Mouse (Mus musculus) A20 (cell line): ENCODE results near the gene Ppia.
"Not testable (repeated sequence)": the region's sequence is repeated elsewhere in the genome, so short reads cannot be mapped to it uniquely, and the experiment has no call there.

ENCODE experiments used
- DNase-seq: peaks from one replicate; pipeline ENCODE4 v3.0.0-alpha.2; 2011; ENCODE audit warnings: low read depth, low spot score

Gene Ppia

DNA sequence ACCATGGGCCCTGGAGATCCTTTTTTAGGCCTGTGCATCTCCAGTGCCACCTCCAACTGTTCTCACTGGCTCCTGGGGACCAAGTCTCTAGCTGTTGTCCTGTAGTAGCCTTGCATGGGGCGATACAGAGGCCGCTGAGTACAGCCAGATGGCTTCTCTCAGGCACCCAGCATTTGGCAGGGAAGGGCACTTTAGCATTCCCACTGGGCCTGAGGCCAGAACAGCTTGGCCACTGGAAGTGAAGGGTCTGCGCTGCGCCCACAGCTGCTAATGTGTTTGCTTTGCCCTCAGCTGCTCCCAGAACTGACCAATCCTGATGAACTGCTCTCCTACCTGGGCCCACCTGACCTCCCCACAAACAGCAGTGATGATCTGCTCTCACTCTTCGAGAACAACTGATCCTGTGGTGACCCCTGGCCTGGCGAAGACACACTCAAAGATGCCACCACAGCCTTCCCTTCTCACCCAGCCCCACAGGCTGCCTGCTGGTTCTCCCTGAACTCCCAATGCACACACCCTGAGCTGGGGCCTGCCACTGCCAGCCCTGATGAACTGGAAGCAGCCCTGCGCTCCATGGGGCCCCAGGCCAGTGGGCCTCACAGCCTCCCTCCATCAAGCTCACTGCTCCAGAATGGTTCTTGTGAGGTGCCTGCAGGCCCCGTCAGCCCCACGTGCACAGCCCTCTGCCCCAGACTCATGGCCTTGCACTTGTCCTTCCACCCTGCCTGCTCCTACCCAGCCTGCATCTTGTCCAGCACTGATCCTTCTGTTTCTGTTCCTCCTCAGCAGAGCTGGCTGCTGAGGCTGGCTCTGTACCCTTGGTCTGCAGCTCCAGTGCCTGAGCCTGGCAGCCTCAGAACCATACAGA, 10.3 kb upstream of the Ppia start:
- DNase-seq: no peak

- no peak for DNase-seq
Observed at GRCm38 (mm10) chr11:6405591-6406081, 9.6 kb upstream of the Ppia start.

GRCm38 (mm10) chr11:6406251-6407161, 8.7 kb upstream of the Ppia start:
- DNase-seq: no peak

- DNase-seq: no peak
Observed at GRCm38 (mm10) chr11:6407162-6407621, 8.1 kb upstream of the Ppia start.

DNA sequence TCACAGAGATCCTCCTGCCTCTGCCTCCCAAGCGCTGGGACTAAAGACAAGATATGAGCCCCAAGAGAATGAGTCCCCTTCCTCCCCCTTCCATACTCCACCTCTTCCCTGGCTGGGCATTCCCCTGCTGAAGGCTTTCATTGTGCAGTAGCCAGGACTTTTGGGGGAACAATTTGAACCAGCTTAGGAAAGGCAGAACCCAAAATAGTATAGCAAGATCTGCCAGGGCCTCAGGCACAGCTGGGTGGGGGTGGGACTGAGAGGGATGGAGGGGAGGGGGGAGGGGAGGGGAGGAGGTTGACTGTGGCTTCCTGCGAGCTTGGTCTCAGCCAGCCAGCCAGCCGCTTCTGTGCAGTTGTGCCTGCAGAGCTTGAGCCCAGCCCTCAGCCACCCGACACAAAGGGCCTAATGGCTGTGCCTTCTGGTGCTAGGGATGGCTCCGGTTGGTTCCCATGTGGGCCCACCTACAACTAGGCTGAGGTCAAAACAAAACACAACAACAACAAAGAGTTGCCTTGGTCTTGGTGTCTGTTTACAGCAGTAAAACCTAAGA, 5.1 kb upstream of the Ppia start:
- DNase-seq: peak; percentile 24

DNA sequence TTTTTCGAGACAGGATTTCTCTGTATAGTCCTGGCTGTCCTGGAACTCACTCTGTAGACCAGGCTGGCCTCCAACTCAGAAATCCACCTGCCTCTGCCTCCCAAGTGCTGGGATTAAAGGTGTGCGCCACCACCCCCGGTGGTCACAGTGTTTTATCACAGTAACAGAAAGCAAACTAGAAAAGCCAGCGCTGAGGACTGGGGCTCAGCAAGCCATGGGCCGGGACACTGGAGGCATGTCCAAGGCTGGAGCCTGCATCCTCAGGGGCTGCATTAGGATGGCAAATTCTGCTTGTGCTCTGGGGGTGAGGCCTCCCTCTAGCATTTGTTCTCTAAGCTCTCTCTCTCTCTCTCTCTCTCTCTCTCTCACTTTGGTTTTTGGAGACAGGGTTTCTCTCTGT, 4.5 kb upstream of the Ppia start:
- not testable (repeated sequence) for DNase-seq

DNA sequence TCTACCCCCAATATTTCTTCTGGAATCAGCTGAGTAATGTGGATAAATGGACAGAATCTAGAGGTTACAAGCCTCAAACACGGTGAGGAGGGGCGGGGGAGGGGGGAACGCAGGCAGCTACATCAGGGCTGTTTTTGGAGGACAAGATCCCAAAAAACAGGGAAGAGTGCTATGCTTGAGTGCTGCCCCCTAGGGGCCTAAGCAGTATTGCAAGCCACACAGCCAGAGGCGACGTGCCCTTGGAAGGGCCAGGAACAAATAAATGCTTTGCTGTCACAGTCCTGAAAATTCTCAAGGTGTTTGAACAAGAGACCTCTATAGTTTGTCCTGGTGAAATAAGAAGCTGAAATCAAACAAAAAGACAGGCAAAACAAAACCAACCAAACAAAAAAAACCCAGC, 3.6 kb upstream of the Ppia start:
- peak; percentile 64 for DNase-seq

GRCm38 (mm10) chr11:6413264-6413663, 2.0 kb upstream of the Ppia start:
- DNase-seq: no peak

GRCm38 (mm10) chr11:6415551-6416404, 535 bp downstream of the Ppia start:
- peak; percentile 97 for DNase-seq

DNA sequence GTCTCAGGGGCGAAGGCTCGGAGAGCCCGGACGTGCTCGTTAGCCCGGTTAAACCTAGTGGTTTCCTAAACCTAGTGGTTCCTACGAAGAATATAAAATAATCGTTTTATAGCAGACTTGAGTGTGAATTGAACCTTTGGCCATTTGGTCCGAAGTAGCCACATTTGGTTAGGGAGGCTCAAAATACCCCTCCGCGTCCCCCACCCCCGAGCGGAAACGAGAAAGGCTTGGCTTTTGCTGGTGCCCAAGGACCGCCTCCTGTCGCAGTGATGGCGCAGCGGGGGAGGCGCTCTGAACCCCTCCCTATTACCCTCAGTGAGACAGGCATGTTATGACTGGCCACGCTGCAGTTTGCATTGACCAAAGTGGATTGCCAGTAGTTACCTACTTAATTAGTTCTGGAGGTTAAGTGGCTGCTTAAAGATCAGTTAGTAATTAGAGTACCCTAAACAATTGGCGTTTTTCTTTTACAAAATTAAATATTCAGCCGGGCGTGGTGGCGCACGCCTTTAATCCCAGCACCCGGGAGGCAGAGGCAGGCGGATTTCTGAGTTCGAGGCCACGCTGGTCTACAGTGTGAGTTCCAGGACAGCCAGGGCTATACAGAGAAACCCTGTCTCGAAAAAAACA, 1.3 kb downstream of the Ppia start:
- DNase-seq: peak; percentile 83

DNA sequence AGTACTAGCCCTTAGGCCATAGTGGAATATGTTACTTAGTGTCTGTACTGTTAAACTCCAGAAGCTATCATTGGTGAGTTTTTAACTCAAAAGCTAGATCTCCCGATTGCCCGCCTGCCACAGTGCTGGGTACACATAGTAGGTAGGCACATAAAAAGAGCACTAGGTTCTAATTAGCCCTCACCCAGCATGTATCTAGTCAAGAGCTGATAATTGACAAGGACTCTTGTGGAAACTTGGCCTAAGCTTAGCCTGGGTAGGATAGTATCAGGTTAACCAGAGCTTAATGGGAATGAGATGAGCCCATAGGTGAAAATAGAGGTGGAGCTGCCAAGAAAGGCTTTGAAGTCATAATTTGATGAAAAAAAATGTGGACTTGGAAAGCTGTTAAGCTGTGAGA, 1.8 kb downstream of the Ppia start:
- DNase-seq: no peak

- DNase-seq: no peak
Observed at GRCm38 (mm10) chr11:6417490-6417889, 2.2 kb downstream of the Ppia start.

- no peak for DNase-seq
Observed at GRCm38 (mm10) chr11:6418751-6419150, 3.5 kb downstream of the Ppia start.

DNA sequence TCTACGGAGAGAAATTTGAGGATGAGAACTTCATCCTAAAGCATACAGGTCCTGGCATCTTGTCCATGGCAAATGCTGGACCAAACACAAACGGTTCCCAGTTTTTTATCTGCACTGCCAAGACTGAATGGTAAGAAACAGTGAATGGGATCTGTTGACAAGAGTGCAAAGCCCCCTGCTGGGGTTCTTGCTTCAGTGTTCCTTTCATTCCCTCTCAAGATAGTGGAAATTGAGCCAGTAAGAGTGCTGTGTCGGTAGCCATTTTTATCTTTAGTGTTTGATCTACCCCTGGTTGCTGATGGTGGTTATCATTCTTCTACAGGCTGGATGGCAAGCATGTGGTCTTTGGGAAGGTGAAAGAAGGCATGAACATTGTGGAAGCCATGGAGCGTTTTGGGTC, 3.9 kb downstream of the Ppia start:
- not testable (repeated sequence) for DNase-seq

GRCm38 (mm10) chr11:6420283-6420703, 5.0 kb downstream of the Ppia start:
- no peak for DNase-seq

DNA sequence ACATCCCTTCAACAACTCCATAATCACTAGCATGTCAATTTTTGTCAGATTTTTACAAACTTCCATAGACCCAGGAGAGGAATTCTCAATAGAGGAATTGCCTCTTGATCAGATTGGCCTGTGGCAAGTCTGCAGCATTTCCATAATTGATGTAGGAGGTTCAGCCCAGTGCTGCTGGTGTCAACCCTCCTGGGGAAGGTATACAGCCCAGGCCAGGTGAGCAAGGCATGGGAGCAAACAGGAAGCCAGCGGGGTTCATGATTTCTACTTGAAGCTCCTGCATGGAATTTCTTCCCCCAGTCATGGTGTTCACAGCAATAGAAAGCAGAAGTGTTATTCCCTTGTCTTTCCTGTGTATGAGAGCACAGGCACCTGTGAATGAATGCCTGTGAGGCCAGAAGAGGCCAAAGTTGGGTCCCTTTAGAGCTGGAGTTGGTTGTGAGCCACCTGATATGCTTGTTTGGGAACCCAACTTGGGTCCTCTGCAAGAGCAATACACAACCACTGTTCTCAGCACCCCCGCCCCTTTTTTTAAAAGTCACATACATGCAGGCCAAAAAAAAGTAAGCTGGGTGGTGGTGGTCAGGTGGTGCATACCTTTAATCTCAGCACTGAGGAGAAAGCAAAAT, 5.6 kb downstream of the Ppia start:
- peak; percentile 43 for DNase-seq

DNA sequence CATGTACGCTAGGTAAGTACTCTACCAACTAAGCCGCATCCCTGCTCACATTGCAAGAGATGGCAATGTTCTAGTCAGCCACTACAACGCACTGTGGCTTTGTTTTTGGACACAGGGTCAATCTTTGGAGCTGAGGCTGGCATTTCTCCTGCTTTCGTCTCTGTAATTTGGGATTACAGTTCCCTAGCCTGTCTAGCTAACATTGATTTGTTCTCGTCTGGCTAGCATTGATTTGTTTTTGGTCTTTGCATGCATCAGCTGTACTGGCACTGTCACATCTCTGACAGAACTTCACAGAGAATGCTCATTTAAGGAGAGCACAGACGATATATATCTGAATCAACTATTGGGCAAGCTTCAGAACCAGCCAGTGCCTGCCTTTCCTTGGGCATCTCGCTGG, 14.9 kb downstream of the Ppia start:
- DNase-seq: no peak

- DNase-seq: peak; percentile 58
Observed at GRCm38 (mm10) chr11:6436442-6436841, 21.2 kb downstream of the Ppia start.

GRCm38 (mm10) chr11:6437667-6438066, 22.4 kb downstream of the Ppia start:
- no peak for DNase-seq

- DNase-seq: no peak
Observed at GRCm38 (mm10) chr11:6440171-6440570, 24.9 kb downstream of the Ppia start.
